Mouse (Mus musculus) heart, embryonic 13.5 days (tissue): Measurements from ENCODE around the gene Strip1. TPM values are rescaled to one million over a fixed set of nuclear protein-coding genes. Genes with fewer than 3 reads are reported as not detected.

Source experiments
- ATAC-seq: fragments of 200-750 bp; cut with Nextera tagmentation; 2 replicates; pipeline ENCODE4 v1.8.0; 2017; ENCODE audit warnings: moderate TSS enrichment; ENCODE audit not compliant: insufficient number of reproducible peaks, low FRiP score, low TSS enrichment; ENCODE audit errors: extremely low read depth
- H3K27ac ChIP-seq: fragments of 300-500 bp; sonication (generic); replicated peaks from 2 replicates; pipeline ENCODE4 v1.5.1; 2015; ENCODE audit warnings: moderate library complexity, mild to moderate bottlenecking, inconsistent platforms
- H3K27me3 ChIP-seq: fragments of 300-500 bp; sonication (generic); replicated peaks from 2 replicates; pipeline ENCODE4 v1.6.1; 2015; ENCODE audit warnings: mild to moderate bottlenecking, inconsistent platforms
- H3K36me3 ChIP-seq: fragments of 300-500 bp; sonication (generic); 2 replicates; pipeline ENCODE4 v1.6.1; 2015; ENCODE audit warnings: mild to moderate bottlenecking, inconsistent platforms
- H3K4me1 ChIP-seq: fragments of 300-500 bp; sonication (generic); 2 replicates; pipeline ENCODE4 v1.6.1; 2015; ENCODE audit warnings: inconsistent platforms
- H3K4me2 ChIP-seq: fragments of 300-500 bp; sonication (generic); 2 replicates; pipeline ENCODE4 v1.6.1; 2015; ENCODE audit warnings: inconsistent platforms, mild to moderate bottlenecking, moderate library complexity
- H3K4me3 ChIP-seq: fragments of 300-500 bp; sonication (generic); 2 replicates; pipeline ENCODE4 v1.5.1; 2015; ENCODE audit warnings: moderate library complexity, mild to moderate bottlenecking, inconsistent platforms
- H3K9ac ChIP-seq: fragments of 300-500 bp; sonication (generic); 2 replicates; pipeline ENCODE4 v1.6.1; 2015; ENCODE audit warnings: inconsistent platforms, mild to moderate bottlenecking, moderate library complexity
- H3K9me3 ChIP-seq: fragments of 300-500 bp; sonication (generic); 2 replicates; pipeline ENCODE4 v1.6.1; 2016; ENCODE audit warnings: inconsistent platforms
- WGBS: fragments of 180-500 bp; shearing (Covaris S2); methylation state at CpG from one replicate; pipeline ENCODE4 v1.1.7; 2015; ENCODE audit warnings: mixed read lengths; 5-methylcytosine and 5-hydroxymethylcytosine counted together
- polyA plus RNA-seq: library from polyadenylated mRNA; unstranded; fragments of >200 nt; fragmentation: Nextera tagmentation; extraction: Ambion mirVana; gene quantifications from 2 replicates; pipeline ENCODE4 v1.2.1, GENCODE M21; 2015

Strip1 gene
- polyA plus RNA-seq, 1 experiment from 2014 or later: 36.3 TPM

DNA sequence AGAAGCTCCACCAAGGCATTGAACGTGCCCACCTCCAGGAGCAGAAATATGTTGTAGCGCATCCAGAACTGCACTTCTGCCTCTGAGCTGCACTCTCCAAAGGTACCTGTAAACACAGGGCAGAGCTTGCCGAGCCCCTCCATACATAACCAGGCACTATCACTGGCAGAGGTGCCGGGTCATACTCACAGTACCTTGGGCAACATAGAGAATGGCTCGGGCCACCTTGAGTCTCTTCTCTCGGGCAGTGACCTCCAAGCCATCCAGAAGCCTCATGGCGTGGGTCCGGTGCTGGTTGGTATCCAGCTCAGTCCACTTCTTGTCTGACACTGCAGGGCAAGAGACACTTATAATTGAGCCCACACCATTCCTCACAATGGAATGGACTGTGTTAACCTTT, 4.7 kb downstream of the Strip1 start:
- peaks cover 14% of the 10 kb centered on the region for H3K4me1 ChIP-seq
- peaks cover 76% of the 10 kb centered on the region for H3K36me3 ChIP-seq
- no peaks in the 10 kb centered on the region for H3K9me3 ChIP-seq
- ATAC-seq: no peak
- H3K4me3 ChIP-seq: no peak overlapping the region
- WGBS: 92% methylated on average over 8 of the region's 8 CpGs
- H3K27me3 ChIP-seq: no peaks in the 10 kb centered on the region
- H3K9ac ChIP-seq: no peak overlapping the region
- no peak overlapping the region for H3K4me2 ChIP-seq
- no peak overlapping the region for H3K27ac ChIP-seq

DNA sequence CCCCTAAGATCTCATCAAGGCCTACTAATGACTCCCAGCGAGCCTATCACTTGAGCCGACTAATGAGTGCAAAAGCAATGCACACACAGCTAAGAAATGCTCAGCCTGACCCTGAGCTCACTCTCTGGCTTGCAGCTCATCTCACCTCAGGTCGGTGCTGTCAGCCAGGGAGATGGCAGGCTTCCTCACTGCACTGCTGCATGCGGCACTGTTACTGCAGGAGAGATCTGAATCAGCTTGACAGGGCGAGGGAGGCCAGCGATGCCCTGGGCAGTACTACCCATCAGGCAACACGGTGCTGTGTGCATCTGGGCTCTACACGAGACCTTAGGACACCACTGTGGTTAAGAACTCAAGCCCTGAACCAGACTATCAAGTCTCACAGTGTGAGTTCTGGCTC, 6.0 kb downstream of the Strip1 start:
- Histone ChIP-seq H3K27me3 (no peaks in the 10 kb centered on the region), H3K36me3 (peaks cover 88% of the 10 kb centered on the region), H3K4me3 (no peak overlapping the region), H3K4me1 (peaks cover 11% of the 10 kb centered on the region), H3K27ac (no peak overlapping the region), H3K4me2 (no peak overlapping the region), H3K9ac (no peak overlapping the region), H3K9me3 (no peaks in the 10 kb centered on the region)
- WGBS: 91% methylated on average over 8 of the region's 8 CpGs
- ATAC-seq: no peak

DNA sequence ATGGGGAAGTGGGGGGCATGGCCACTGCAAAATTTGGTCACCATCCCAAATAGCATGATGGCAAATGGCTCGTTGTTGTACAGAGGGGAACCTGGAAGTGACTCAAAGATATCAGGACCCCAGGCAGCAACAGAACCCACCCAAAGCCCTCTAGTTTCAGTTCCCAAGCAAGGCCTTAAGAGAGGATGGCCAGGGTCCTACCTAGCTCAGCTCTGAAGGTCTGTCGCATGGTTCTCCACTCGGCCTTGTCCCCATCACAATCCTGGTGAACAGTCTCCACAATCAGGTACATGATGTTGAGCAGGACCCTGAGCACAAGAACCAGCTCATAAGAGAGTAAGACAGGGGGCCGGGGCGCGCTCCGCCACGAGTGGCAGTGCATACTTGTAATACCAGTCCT, 7.1 kb downstream of the Strip1 start:
- ATAC-seq: no peak
- H3K9ac ChIP-seq: no peak overlapping the region
- no peak overlapping the region for H3K4me3 ChIP-seq
- no peaks in the 10 kb centered on the region for H3K27me3 ChIP-seq
- WGBS: 94% methylated on average over 8 of the region's 8 CpGs
- H3K9me3 ChIP-seq: no peaks in the 10 kb centered on the region
- no peak overlapping the region for H3K27ac ChIP-seq
- no peaks in the 10 kb centered on the region for H3K4me1 ChIP-seq
- no peak overlapping the region for H3K4me2 ChIP-seq
- peaks cover 94% of the 10 kb centered on the region for H3K36me3 ChIP-seq

DNA sequence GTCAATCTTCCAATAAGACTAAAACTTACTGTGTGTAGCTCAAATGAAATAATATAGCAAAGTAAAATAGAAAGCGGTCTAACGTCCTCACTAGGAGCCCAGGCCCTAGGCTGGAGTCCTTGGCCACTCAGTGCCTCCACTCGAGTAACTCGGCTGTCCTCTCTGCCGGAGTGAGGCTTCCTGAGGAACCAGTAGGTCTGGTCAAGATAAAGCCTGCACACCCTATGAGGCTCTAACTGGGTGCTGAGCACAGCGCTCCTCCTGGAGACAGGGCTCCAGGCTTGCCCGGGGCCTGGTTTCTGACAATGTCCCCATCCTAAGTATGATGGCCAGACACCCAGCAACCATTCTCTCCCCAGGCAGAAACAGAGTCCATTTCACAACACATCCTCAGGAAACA, 9.0 kb downstream of the Strip1 start:
- WGBS: 87% methylated on average over 7 of the region's 7 CpGs
- ATAC-seq: no peak
- no peaks in the 10 kb centered on the region for H3K9me3 ChIP-seq
- no peaks in the 10 kb centered on the region for H3K27me3 ChIP-seq
- H3K4me1 ChIP-seq: no peaks in the 10 kb centered on the region
- peaks cover 98% of the 10 kb centered on the region for H3K36me3 ChIP-seq
- no peak overlapping the region for H3K9ac ChIP-seq
- no peak overlapping the region for H3K4me2 ChIP-seq
- no peak overlapping the region for H3K4me3 ChIP-seq
- H3K27ac ChIP-seq: no peak overlapping the region

DNA sequence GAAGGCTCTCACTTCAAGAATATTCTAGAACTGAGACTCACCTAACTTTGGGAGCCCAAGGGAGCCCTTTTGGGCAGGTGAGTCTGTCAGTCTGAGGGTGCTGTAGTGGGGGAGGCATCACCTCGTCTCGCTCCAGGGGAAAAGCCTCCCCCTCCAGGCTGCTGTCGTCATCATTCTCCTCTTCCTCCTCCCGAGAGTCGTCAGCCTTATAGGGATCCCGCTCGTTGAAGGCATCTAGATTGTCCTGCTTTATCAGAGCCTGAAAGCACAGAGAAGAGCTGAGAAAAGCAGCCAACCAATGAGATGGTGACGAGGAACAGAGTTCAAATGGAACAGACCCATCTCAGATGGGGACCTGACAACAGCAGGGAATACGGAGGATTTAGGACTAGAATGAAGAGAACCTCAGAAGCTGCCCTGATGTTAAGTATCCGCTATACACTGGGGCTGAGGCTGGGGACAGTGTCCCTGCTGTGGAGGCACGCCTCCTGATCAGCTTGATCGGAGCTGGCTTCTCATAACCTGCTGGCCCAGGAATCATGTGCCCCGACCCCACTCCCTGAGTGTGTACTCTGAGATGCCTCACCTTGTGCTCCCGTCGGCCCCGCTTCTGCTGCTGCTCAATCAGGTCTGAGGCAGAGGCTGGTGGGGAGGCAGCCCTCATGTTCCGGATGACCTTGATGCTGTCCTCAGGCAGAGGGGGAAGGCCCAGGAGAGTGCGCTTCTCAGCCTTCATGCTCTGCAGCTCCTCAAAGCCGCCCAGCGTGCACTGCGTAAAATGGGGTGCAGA, 10.0 kb downstream of the Strip1 start:
- H3K27ac ChIP-seq: no peak overlapping the region
- WGBS: 81% methylated on average over 21 of the region's 21 CpGs

DNA sequence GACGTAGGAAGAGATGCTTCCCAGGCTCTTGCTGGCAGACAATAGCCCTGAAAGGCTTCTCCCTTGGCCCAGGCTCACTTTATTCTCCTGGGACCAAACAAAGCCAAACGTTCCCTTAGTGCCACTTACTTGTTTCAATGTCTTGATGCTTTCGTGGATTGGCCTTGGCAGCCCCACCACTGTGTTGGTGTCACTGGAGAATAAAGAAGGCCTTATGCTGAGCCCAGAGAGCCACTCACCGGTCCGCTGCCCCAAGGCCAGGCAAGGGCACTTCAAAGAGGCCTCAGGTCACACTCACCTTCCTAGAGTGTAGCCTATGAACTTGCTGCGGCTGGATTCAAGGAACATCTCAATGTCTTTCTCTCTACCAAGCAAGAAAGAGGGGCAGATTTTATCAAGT, 11.6 kb downstream of the Strip1 start:
- no peaks in the 10 kb centered on the region for H3K27me3 ChIP-seq
- no peak overlapping the region for H3K4me2 ChIP-seq
- H3K27ac ChIP-seq: no peak overlapping the region
- H3K9ac ChIP-seq: no peak overlapping the region
- ATAC-seq: no peak
- 87% methylated on average over 6 of the region's 6 CpGs for WGBS
- no peak overlapping the region for H3K4me3 ChIP-seq
- H3K9me3 ChIP-seq: no peaks in the 10 kb centered on the region
- peaks cover 98% of the 10 kb centered on the region for H3K36me3 ChIP-seq
- no peaks in the 10 kb centered on the region for H3K4me1 ChIP-seq

More for the DNA sequence above, 10.0 kb downstream of the Strip1 start:
- H3K36me3 ChIP-seq: peaks cover 98% of the 10 kb centered on the region
- no peak overlapping the region for H3K4me2 ChIP-seq
- H3K4me3 ChIP-seq: no peak overlapping the region
- H3K9ac ChIP-seq: no peak overlapping the region
- no peak for ATAC-seq
- no peaks in the 10 kb centered on the region for H3K27me3 ChIP-seq
- H3K4me1 ChIP-seq: no peaks in the 10 kb centered on the region
- H3K9me3 ChIP-seq: no peaks in the 10 kb centered on the region

DNA sequence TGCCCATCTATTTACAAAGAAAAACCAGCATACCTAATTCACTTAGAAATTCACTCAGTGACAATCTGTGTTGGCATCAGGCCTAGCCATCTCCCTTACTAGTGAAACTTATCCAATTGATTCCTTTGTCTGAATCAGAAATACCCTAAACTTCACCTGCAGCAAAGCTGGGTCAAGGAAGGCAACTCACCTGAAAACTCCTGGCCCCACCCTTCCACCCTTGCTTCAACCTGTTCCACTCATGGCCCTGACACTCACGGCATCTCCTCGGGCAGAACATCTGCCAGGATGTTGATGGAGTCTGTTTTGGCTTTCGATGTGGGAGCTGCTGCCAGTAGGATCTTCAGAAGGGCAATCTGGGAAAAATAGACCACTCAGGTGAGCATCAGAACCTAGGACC, 13.7 kb downstream of the Strip1 start:
- Histone ChIP-seq H3K27ac (no peak overlapping the region), H3K4me3 (no peak overlapping the region), H3K9me3 (no peaks in the 10 kb centered on the region), H3K4me2 (no peak overlapping the region), H3K4me1 (no peaks in the 10 kb centered on the region), H3K36me3 (peaks cover 98% of the 10 kb centered on the region), H3K9ac (no peak overlapping the region), H3K27me3 (no peaks in the 10 kb centered on the region)
- WGBS: 90% methylated on average over 3 of the region's 3 CpGs
- no peak for ATAC-seq

DNA sequence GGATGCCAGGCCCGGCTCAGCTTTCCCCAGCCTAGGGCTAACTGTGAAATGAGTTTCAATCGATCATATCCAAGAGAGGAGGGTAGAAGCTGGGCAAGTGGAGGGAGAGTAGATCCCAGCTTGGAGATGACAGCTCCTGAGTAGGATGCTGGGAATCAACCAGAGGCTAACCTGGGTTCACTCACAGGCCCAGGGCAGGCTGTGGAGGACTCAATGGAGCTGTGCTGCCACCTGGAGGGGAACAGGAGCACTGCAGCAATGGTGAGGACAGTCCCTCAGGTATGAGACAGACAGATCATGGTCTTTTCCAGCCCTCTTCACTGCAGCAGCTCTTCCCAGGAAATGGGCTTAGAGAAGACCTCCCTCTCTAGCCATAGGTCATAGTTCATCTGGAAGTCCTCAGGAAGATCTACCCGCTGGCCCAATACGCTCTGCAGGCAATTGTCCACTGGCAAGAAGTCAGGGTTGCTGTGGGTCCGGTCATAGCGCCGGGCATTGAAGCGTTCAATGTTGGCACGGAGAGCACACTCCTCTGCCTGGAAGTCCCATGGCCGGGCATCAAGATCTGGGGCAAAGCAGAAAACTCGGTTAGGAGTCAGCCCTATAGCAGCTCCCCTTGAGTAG, 18.5 kb downstream of the Strip1 start:
- 84% methylated on average over 11 of the region's 11 CpGs for WGBS
- H3K4me2 ChIP-seq: no peak overlapping the region
- ATAC-seq: no peak
- H3K36me3 ChIP-seq: peaks cover 76% of the 10 kb centered on the region
- no peak overlapping the region for H3K4me3 ChIP-seq
- no peaks in the 10 kb centered on the region for H3K9me3 ChIP-seq
- H3K4me1 ChIP-seq: peaks cover 12% of the 10 kb centered on the region
- H3K27me3 ChIP-seq: peaks cover 2% of the 10 kb centered on the region; the same call in 1 of the 2 replicates
- no peak overlapping the region for H3K27ac ChIP-seq
- H3K9ac ChIP-seq: no peak overlapping the region

DNA sequence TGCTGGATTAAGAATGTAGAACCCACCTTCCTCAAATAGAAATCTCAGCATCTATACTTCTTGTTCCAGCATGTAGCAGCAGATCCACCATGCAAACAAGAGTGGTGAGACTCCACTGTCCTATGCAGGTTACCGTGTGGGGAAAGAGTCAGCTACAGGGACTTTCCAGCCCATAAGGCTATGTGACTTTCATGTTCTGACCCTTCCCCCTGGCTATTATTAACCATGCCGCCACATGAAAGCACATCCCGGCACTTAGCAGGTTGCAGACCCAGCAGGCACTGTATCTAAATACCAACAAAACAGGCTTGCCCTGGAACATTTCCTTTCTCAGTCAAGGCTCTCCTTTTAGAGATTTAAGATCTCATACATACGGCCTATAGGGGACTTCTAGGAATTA, 20.1 kb downstream of the Strip1 start:
- Histone ChIP-seq H3K4me1 (peaks cover 12% of the 10 kb centered on the region), H3K9me3 (no peaks in the 10 kb centered on the region), H3K4me2 (no peak overlapping the region), H3K27me3 (peaks cover 5% of the 10 kb centered on the region; the same call in 1 of the 2 replicates), H3K9ac (0 out of 2 replicates have a peak overlapping the region, but pooled peaks have one; percentile 8), H3K36me3 (peaks cover 60% of the 10 kb centered on the region), H3K4me3 (no peak overlapping the region), H3K27ac (peak overlapping the region; percentile 37)
- 40% methylated on average over 4 of the region's 4 CpGs for WGBS
- ATAC-seq: no peak

DNA sequence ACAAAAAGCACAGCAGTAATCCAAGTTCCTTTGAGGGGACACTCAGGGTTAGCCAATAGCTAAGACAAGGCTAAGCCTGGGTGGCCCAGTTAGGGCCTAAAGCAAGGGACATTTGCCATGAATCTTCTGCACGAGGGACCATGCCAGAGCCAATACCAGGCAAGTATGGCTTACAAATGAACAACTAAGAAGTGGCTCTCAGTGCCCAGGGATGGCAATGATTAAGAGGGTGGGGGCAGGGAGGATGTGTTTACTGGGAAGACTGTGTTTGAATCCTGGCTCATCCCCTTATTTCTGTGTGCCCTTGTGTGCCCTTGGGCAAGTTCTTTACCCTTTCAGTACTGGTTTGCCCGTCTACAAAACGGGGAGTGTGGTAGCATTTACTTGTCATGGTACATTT, 22.1 kb downstream of the Strip1 start:
- Histone ChIP-seq H3K36me3 (peaks cover 40% of the 10 kb centered on the region), H3K9me3 (no peaks in the 10 kb centered on the region), H3K27me3 (peaks cover 12% of the 10 kb centered on the region), H3K4me3 (no peak overlapping the region), H3K27ac (no peak overlapping the region), H3K4me1 (peaks cover 15% of the 10 kb centered on the region), H3K9ac (no peak overlapping the region), H3K4me2 (no peak overlapping the region)
- 66% methylated on average over 3 of the region's 3 CpGs for WGBS
- ATAC-seq: no peak

DNA sequence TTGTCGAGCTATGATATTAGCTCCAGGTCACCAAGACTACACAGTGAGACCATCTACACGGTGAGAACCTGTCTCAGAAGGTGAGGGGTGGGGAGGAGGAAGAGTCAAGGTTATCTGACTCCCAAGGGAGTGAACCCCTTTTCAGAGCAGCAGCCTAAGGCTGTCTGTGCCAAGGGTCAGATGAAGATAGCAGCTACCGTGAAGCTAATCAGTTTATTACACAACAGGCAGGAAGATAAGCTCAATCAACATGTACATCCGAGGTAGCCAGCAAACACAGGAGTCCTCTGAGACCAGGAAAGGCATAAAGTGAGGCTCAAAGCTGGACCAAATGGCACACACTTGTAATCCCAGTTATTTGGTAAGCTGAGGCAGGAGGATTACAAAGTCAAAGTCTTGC, 22.7 kb downstream of the Strip1 start:
- no peaks in the 10 kb centered on the region for H3K9me3 ChIP-seq
- H3K4me2 ChIP-seq: no peak overlapping the region
- H3K9ac ChIP-seq: no peak overlapping the region
- H3K27me3 ChIP-seq: peaks cover 17% of the 10 kb centered on the region
- H3K4me3 ChIP-seq: no peak overlapping the region
- peaks cover 34% of the 10 kb centered on the region for H3K36me3 ChIP-seq
- H3K4me1 ChIP-seq: peaks cover 15% of the 10 kb centered on the region
- ATAC-seq: no peak
- WGBS: 36% methylated on average over 4 of the region's 4 CpGs
- H3K27ac ChIP-seq: no peak overlapping the region

DNA sequence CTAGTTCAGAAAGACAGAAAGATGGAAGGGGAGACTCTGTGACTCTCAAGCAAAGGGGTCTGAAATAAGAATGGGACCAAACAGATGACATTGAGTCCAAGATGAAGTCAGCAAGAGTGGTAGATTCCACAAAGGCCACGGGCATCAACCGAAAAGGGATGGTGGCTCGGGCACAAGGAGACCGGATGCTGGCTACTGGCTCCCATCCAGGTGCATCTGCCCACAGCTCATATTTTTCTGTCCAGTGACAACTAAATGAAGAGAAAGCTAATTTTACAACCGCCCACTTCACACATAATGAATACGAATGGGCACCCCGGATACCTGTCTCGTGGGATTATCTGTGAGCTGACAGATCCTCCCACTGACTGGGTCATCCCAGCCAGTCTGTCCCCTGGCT, 24.3 kb downstream of the Strip1 start:
- H3K27me3 ChIP-seq: peaks cover 29% of the 10 kb centered on the region
- WGBS: 80% methylated on average over 8 of the region's 8 CpGs

More for the DNA sequence above, 24.3 kb downstream of the Strip1 start:
- Histone ChIP-seq H3K27ac (no peak overlapping the region), H3K9ac (no peak overlapping the region), H3K4me2 (no peak overlapping the region), H3K4me3 (no peak overlapping the region), H3K36me3 (peaks cover 18% of the 10 kb centered on the region), H3K9me3 (no peaks in the 10 kb centered on the region), H3K4me1 (peaks cover 15% of the 10 kb centered on the region)
- no peak for ATAC-seq
